Mouse (Mus musculus) heart, postnatal 0 days (tissue): ENCODE data around the gene Nedd8.

ENCODE experiments used
- CTCF ChIP-seq: IDR thresholded peaks from 2 replicates; pipeline ENCODE4 v1.5.1; 2016; ENCODE audit warnings: antibody characterized with exemption, control low read depth, low read depth
- EP300 ChIP-seq: IDR thresholded peaks from 2 replicates; pipeline ENCODE4 v1.6.1; 2016; ENCODE audit warnings: antibody characterized with exemption, low read depth

DNA sequence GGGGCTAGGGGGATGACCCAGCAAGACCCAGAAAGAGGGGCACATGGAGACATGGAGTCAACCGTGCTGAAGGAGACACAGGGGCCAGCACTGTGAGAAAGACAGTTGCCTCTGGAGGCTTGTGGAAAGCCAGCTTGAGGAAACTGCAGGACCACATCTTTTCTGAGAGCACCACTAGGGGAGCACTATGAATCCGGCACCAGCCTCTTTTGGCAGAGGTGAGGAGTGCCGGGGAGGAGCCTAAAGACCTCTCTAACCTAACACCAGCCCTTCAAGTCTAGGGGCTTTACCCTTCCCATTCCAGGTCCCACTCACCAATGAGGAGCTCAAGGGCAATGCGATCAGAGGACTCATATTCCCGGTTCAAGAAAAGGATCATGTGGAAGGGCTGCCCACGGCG, 39.9 kb upstream of the Nedd8 start:
- TF ChIP-seq CTCF (no peak), EP300 (no peak)
